Mouse (Mus musculus) spleen, embryonic (tissue): ENCODE results near the gene Dip2b.

Experiments
- CTCF ChIA-PET: fragments of 350-600 bp; sonication (Branson Sonifier 250); formaldehyde crosslinking; loops from one replicate; lab custom pipeline; 2022; lab: Charles Lee

The Dip2b gene

GRCm38 (mm10) chr15:100082052-100082451 is 43.6 kb downstream of the Dip2b start:
- CTCF ChIA-PET, result interaction anchor here (0.6 kb wide), 1 partner anchor 24 kb away, joined by 4 read pairs; no protein-coding TSS in a partner anchor

GRCm38 (mm10) chr15:100082733-100083132 is 44.3 kb downstream of the Dip2b start:
- CTCF ChIA-PET, result no interaction called here

GRCm38 (mm10) chr15:100083882-100084281 is 45.4 kb downstream of the Dip2b start:
- CTCF ChIA-PET, result no interaction called here

GRCm38 (mm10) chr15:100084882-100085281 is 46.4 kb downstream of the Dip2b start:
- CTCF ChIA-PET, result no interaction called here

- CTCF ChIA-PET, result interaction anchor here (0.6 kb wide), 1 partner anchor 45 kb away, joined by 4 read pairs; no protein-coding TSS in a partner anchor
Measured at GRCm38 (mm10) chr15:100088021-100088420, 49.6 kb downstream of the Dip2b start.

- CTCF ChIA-PET, result interaction anchor here (1.5 kb wide), 1 partner anchor 29 kb away, joined by 4 read pairs; no protein-coding TSS in a partner anchor
Measured at GRCm38 (mm10) chr15:100089645-100090053, 51.2 kb downstream of the Dip2b start.

- CTCF ChIA-PET, result no interaction called here
Measured at GRCm38 (mm10) chr15:100091818-100092217, 53.4 kb downstream of the Dip2b start.

GRCm38 (mm10) chr15:100092258-100092657 is 53.8 kb downstream of the Dip2b start:
- CTCF ChIA-PET, result no interaction called here

GRCm38 (mm10) chr15:100096587-100097428 is 58.3 kb downstream of the Dip2b start:
- CTCF ChIA-PET, result interaction anchor here (0.7 kb wide), 2 partner anchors 56 to 726 kb away, joined by 3 to 4 read pairs; no protein-coding TSS in a partner anchor

- CTCF ChIA-PET, result no interaction called here
Measured at GRCm38 (mm10) chr15:100100336-100100735, 61.9 kb downstream of the Dip2b start.

- CTCF ChIA-PET, result interaction anchor here (0.6 kb wide), 1 partner anchor 1013 kb away, joined by 4 read pairs; no protein-coding TSS in a partner anchor
Measured at GRCm38 (mm10) chr15:100101206-100101605, 62.7 kb downstream of the Dip2b start.

- CTCF ChIA-PET, result no interaction called here
Measured at GRCm38 (mm10) chr15:100104126-100104525, 65.7 kb downstream of the Dip2b start.

- CTCF ChIA-PET, result interaction anchor here (1.0 kb wide), 1 partner anchor 11 kb away, joined by 3 read pairs; no protein-coding TSS in a partner anchor
Measured at GRCm38 (mm10) chr15:100108071-100108782, 69.8 kb downstream of the Dip2b start.

- CTCF ChIA-PET, result no interaction called here
Measured at GRCm38 (mm10) chr15:100109916-100110315, 71.5 kb downstream of the Dip2b start.

- CTCF ChIA-PET, result interaction anchor here (0.6 kb wide), 1 partner anchor 62 kb away, joined by 3 read pairs; no protein-coding TSS in a partner anchor
Measured at GRCm38 (mm10) chr15:100111891-100112290, 73.4 kb downstream of the Dip2b start.

- CTCF ChIA-PET, result interaction anchor here (0.5 kb wide), 1 partner anchor 155 kb away, joined by 3 read pairs; no protein-coding TSS in a partner anchor
Measured at GRCm38 (mm10) chr15:100112309-100112966, 74.0 kb downstream of the Dip2b start.

GRCm38 (mm10) chr15:100113343-100114275 is 75.1 kb downstream of the Dip2b start:
- CTCF ChIA-PET, result no interaction called here

GRCm38 (mm10) chr15:100115416-100115815 is 77.0 kb downstream of the Dip2b start:
- CTCF ChIA-PET, result no interaction called here

GRCm38 (mm10) chr15:100116325-100116724 is 77.9 kb downstream of the Dip2b start:
- CTCF ChIA-PET, result no interaction called here

- CTCF ChIA-PET, result interaction anchor here (0.9 kb wide), 1 partner anchor 11 kb away, joined by 3 read pairs; no protein-coding TSS in a partner anchor
Measured at GRCm38 (mm10) chr15:100119225-100119788, 80.8 kb downstream of the Dip2b start.
